Mouse (Mus musculus): ENCODE data around the gene Gm21119.

Gene Gm21119

DNA sequence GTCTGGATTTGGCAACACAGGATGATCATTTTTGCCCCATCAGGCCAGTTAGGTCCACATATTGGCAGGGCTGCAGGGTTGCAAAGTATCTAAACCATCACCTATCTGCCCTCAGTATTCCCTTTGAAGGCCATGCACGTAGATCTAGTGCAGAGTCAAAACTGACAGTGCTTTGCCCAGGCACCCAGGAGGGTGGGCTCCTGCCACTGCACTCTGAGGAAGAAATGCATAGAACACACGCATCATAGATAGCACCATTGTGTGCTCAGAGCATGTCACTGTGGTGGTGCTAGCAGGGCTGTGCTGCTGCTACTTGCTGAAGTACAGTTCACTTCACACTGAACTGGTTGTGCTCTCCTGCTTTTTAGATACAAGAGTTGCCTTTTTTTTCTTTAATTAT, at the start of gene Gm21119:
Gene Gm21119 (plus strand): TSS at position 301 of the 400 bp plus-strand sequence.
- no CpG with 5 or more reads among the region's 2 CpGs for WGBS

DNA sequence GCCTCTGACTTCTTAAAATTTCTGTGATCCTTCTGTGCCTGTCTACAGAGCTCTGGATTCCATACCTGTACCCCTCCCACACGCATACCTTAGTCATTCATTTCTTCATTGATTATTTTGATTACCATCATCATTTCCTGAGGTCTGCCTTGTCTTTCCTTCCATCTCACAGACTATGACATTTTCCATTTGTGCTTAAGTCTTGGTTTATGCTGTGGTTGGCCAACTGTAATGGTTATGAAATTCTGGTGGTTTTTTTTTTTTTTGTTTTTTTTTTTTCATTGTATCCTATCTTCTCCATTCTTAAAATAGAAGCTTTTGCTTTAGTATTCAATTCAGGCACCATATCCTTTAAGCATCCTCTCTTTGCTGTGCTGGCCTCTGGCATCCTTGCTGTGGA, 48.0 kb upstream of the Gm21119 start:
- WGBS: no CpG with 5 or more reads among the region's 1 CpGs

DNA sequence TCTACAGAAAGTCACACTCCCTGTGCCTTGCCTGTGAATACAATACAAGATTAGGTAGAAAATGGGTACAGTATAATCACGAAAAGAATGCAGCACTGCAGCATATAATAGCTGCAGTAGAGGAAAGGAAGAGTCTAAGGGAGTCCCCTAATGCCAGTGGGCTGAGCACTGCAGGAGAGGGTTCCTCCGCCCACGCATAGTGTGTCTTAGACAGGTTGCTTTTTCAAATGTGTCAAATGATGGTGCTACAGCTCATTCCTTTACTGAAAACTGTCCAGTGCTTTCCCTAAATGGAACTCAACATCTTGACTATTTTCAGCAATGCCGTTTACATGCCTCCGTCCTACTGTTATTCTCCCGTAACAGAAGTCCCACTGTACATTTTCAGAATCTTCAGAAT, 33.6 kb upstream of the Gm21119 start:
- WGBS: 67% methylated on average over 5 of the region's 6 CpGs

DNA sequence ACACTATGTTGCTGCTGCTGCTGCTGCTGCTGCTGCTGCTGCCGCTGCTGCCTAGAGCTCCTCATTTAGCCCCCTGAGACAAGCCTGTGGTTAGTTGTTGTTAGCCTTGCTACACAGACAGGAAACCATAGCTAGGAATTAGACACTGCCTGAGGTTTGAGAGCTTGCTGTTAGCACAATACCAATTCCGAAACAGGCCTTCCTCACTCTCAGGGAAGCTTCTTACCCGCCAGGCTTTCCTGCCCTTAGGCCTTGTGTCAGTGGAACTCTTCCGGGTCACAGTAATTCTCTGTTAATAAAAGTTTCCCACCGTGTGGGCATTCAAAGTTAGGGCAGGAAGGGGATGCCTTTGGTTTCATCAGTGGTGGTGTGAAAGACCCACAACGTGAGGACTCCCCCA, 31.9 kb upstream of the Gm21119 start:
- WGBS: 80% methylated on average over 4 of the region's 6 CpGs

DNA sequence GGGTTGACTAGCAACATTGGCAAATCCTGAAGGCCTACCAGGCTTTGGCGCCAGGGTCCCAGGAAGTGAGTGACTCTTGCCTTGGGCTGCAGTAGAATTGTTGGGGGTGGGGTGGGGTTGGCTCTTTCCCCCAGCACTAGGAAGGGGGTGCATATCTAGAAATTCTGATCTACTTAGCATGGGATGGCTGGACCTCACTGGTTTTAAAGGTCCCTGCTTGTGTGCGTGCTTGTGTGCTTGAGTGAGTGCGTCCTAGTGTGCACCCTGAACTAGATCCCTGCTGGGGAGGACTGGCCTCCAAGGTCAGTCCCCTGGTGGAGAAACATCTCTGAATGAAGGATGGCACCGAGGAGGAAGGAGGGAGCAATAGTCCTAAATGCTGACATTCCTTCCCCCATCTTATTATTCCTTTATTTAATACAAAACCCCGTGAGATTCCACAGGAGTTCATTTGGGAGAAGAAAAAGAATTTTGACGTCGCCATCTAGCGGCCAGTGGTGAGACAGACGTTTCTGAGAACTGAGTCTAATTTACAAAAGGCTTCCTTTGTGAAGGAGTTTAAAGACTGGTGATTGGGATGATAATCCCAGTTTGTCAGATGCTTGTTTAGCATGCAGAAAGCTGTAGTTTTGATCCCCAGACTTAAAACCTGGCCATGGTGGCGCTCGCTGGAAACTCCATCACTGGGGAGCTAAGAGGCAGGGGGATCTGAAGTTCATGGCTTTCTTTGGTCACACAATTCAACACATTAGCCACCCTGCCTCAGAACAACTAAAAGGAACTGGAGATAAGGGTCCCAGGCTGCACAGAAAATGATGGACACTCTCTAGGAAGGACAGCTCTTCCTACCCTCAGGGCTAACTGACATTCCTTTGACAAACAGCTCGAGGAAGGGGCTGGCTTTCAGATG, 26.2 kb upstream of the Gm21119 start:
- 26% methylated on average over 9 of the region's 12 CpGs for WGBS

DNA sequence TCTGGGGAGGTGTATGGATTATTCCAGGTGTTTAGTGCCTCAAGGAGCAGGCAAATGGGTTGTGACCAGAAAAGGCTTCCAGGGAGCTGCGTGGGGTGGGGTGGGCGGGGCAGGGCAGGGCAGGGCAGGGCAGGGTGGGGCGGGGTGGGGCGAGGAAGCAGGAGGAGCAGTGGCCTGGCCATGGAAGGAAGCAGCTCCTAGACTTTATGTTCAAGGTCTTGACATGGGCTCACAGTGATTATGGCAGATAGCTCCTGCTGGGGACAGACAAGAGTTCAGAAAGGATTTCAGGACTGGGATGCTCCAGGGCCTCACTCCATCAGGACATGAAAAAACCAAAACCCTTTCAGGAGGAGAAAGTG, 25.6 kb upstream of the Gm21119 start:
- 96% methylated on average over 2 of the region's 4 CpGs for WGBS

DNA sequence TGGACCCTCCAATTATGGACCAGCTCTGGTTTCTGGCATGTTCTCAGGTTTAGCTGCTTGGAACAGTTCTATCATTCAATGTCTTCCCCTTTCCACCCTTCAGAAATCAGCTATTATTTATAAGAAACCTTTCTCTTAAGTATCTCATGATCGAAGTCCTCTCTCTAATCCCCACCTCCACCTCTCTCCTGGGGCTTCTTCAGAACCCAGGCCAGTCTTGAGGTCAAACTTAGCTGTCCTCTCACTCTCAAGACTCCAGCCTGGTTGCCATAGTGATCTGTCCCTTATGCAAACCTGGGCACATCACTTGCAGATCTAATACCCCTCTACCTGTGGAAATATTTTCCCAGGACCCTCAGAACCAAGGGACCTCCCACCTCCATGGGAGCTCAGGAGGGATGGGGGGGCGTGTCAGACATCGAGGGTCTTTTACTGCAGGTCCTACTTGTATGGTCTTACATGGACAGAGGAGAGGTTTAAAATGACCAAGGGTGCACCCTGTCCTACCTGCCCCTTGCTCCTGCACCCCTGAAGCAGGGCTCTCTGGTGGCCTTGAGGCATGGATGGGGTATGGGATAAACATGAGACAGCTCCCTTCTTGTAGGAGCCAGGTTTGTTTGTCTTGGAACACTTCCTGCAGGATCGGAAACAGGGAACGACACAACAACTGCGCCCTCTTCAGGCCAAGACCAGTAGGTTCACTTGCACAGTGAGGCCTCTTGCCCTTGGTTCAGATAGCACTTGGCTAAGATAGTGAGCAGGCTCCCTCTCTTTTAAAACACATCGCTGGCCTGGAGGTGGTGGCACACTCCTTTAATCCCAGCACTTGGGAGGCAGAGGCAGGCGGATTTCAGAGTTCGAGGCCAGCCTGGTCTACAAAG, 24.4 kb upstream of the Gm21119 start:
- 84% methylated on average over 3 of the region's 9 CpGs for WGBS

DNA sequence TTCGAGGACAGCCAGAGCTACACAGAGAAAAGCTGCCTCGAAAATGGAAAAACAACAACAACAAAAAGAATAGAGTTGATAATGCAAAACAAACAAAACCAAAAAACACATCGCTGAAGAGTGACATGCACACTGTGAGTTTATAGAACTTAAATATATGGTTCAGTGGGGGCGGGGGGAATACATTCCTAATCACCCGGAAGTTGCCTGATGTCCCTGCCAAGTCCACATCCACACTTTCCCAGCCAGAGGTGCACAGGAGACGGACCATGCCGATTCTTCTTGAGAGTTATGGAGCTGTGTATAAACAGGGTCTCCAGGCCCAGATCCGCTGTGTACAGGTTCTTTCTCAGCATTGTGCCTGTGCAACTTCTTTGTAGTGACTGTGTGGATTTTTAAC, 23.7 kb upstream of the Gm21119 start:
- 87% methylated on average over 5 of the region's 8 CpGs for WGBS

DNA sequence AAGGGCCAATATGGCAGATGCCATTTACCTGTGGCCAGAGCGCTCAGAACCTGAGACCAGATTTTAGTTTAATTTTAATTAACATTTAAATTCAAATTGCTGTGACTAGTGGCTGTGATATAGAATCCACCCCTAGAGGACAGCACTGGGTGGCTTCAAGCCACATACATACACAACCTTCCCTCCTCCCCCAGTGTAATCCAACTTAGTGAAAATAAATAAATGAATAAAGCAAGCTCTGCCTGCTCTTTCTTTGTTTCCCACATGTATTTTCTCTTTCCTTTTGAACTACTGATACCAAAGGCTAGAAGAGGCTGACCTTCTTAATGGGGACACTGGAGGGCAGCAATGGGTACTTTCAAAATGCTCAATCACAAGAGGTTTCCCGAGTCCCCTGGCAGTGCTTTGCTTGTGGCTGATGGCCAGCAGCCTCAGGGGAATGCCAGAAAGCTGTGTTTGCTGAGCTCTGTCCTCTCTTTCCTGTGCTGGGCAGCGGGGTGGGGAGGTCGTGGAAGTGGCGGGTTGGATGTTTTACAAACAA, 21.9 kb upstream of the Gm21119 start:
- 30% methylated on average over 1 of the region's 5 CpGs for WGBS

DNA sequence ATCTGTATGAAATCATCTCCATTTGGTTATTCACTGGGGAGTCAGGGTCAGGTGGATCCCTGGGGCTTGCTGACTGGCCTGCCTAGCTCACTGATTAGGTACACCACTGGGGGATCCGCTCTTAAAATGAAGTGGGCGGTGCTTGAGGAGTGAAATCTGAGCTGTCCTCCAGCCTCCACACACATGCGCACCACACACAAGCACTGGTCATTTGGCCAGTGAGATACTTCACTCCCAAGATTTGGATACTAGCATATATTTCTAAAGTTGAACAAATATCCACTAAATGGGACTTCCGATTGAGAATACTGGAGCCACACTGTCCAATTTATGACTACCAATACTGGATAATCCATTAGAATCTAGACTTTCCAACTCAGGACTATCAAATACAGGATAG, 20.9 kb upstream of the Gm21119 start:
- WGBS: no CpG with 5 or more reads among the region's 4 CpGs

DNA sequence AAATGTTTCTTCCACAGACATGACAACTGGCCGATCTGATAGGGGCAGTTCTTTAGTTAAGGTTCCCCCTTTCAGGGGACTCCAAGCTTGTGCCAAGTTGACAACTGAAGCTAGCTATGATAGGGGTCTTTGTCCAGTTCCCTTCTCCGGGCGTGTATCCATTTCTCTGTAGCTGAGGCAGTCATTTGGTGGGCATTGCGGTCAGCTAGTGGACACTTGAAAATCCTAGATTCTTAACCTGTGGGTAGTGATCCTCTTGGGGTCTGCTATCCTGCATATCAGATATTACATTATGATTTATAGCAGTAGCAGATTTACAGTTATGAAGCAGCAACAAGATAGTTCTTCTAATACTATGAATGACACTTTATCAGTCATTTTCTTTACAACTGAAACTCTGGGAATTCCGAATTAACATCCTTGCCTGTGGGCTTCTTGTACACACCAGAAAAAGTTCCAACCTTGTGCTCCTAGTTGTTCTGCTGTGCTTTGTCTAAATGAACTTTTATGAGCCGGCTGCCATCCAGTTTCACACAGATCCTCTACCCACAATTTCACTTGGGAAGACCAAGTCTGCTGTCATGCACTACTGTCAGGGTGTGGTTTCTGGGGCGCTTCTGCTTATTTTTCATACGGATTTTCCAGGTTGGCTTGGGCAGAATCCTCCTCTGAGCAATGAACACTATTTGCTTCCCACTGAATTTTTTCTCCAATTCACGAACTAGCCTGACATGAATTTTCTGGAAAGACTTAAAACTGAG, 18.5 kb upstream of the Gm21119 start:
- 77% methylated on average over 6 of the region's 9 CpGs for WGBS

DNA sequence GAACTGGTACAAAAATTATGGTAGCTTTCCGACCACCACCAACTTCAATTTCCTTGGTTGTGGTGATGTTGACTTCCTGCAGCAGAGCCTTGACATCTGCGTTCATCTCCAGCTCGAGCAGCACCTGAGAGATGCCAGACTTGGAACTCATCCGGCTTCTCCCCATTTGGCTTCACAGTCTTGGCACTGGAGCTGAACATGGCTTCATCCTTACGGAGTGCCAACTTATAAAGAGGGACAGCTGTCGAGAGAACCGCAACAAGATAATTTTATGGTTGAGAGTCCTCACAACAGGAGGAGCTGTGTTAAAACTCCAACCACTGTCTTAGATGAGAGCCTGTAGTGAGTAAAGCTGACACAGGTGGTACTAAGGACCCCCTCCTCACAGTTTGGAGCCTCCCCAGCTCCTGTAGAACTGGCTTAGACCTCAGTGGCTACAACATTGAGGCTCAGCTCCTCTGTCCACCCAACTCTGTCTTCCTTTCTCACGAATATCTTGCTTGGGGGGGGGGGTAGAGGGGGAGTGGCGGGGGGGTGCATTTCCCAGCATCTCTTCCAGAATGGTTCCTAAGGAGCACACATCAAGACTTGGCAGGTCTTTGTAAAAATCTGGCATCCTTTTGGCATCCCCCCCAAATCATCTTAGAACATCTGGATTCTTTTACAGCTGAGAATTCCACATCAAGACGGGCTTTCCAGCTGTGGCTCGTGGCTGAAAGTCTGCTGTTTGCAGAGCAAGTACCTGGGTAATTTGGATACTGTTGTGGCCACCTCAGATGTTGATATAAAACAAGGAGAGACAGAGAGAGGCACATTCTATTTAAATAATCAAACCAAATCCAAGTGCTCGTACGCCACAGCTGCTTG, 17.6 kb upstream of the Gm21119 start:
- 69% methylated on average over 10 of the region's 13 CpGs for WGBS

DNA sequence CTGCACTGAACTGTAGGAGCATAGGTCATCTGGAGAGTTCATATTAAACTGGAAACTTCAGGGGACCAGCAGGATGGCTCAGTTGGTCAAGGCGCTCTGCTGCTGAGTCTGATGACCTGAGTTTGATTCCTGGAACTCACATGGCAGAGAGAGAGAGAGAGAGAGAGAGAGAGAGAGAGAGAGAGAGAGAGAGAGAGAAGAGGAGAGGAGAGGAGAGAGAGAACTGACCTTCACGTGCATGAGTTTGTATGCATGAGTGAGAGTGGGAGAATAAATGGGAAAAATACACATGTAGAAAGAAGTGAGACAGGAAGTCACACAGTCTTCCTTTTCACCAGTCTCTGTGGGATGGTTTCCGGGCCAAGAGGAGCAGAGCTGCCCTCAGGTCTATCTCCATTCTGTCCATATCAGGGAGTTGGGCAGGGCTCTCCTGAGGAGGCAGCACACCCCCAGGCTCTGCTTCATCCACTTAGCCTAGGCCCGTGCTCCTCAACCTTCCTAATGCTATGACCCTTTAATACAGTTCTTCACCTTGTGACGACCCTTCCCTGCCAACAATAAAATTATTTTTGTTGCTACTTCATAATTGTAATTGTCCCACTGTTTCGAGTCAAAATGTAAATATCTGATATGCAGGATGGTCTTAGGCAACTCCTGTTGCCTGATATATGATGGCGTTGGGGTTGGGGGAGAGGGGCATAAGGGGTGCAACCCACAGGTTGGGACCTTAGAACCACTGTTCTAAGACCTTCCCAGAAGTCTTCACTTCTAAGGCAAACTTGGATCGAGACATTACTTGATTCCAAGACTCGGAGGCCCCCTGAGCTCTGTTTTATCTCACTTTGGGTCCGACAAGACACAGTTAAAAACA, 16.2 kb upstream of the Gm21119 start:
- WGBS: 83% methylated on average over 9 of the region's 10 CpGs

DNA sequence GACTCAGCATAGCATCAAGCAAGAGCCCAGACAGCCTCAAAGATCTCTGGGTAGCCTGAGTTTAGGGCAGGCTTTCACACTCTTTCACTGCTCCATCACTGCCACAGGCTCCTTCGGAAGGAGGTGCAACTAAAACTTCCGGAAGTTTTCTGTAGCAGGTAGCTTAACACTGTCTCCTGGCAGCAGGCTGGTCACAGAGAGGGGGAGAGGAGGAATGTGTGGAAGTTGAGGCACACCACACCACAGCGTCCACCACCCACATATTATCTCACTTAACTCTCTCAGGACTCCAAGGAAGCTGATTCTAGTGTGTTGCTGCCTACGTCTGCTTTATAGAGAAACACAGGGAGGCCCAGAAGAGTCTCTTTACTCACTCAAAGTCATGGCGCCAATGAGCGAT, 15.4 kb upstream of the Gm21119 start:
- 80% methylated on average over 4 of the region's 6 CpGs for WGBS

DNA sequence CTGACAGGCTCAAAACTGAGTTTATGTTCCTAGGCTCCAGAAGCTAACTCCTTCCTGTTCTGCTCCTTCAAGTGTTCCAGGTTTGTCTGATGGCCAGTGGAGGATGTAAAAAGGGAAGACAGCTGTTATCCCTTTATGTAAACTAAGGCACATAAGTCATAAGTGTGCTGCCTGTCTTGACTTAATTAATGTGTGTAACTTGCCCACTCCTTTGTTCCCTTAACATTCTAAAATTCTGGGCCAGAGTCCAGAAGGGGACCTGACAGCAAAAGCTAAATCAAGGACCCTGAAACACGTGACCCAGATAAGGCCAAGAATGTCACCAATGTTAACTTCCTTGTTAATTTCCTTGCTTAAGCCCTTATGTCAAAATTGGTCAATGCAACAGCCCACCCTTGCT, 3.9 kb upstream of the Gm21119 start:
- WGBS: 57% methylated on average over 1 of the region's 1 CpGs

DNA sequence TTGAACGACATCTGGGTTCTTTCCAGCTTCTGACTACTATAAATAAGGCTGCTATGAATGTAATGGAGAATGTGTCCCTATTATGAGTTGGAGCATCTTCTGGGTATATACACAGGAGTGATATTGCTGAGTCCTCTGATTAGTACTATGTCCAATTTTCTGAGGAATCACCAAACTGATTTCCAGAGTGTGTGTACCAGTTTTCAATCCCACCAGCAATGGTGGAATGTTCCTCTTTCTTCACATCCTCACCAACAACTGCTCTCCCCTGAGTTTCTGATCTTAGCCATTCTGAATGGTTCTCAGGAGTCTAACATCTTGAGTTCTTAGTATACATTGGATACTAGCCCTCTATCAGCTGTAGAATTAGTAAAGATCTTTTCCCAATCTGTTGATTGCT, 16.0 kb downstream of the Gm21119 start:
- 44% methylated on average over 1 of the region's 1 CpGs for WGBS

DNA sequence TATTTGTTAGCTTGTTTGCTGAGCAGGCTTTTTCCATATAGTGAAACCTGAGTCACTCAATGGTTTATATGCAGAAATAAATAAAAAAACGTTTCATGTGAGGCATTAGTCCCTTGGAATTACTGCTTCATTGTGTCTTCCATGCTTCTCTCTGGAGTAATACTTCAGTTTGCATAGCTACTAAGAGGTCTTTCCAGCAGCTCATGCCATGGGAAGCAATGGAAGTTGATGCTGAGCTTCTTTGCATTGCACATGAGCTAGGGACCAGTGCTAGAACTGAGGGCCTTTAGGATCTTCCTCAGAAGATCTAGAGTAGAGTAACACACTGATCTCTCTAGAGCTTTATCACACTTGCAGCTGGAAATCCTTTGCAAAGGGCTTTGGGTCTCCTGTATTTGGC, 23.2 kb downstream of the Gm21119 start:
- WGBS: 24% methylated on average over 1 of the region's 1 CpGs

DNA sequence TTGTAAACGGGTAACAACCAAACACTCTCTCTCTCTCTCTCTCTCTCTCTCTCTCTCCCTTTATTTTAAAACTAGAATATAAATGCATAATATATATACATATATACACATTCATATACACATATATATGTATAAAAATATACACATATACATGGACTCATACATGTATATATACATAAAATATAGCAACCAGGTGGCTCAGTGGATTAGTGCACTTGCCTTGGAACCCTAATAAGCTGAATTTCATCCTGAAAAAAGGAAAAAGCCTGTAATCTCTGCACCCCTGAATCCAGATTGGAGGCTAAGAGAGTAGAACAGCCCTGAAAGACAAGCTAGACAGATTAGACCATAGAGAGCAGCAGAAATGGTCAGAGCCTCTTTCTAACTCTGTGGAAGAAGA, 28.8 kb downstream of the Gm21119 start:
- WGBS: 100% methylated on average over 1 of the region's 1 CpGs

Data from cerebral cortex, adult 2 months (tissue).